Mouse (Mus musculus) common myeloid progenitor, adult 5-6 weeks (primary cell): ENCODE measurements around the gene Plcl2. TPM values are rescaled to one million over a fixed set of nuclear protein-coding genes. Genes with fewer than 3 reads are reported as not detected.
A peak's percentile ranks its signal among the peaks of the same experiment; 100 is the strongest.

Experiments used
- ATAC-seq: replicated peaks from 2 replicates; pipeline ENCODE4 v1.8.0; 2016; ENCODE audit warnings: low read depth, mild to moderate bottlenecking, moderate TSS enrichment, inconsistent platforms; ENCODE audit not compliant: poor library complexity, severe bottlenecking
- total RNA-seq: library from RNA; stranded (forward); fragments of 200-1000, 187-1606 nt; gene quantifications from 2 replicates; pipeline ENCODE4 v1.2.3, GENCODE M21; 2017

The Plcl2 gene
- total RNA-seq, 1 experiment from 2014 or later: 35.1 TPM

- ATAC-seq: no peak
These were observed 11.0 kb upstream of the Plcl2 start for GRCm38 (mm10) chr17:50498062-50498697.

GRCm38 (mm10) chr17:50499091-50499790 is 10.0 kb upstream of the Plcl2 start:
- peak; percentile 81 for ATAC-seq

GRCm38 (mm10) chr17:50500806-50501205 is 8.4 kb upstream of the Plcl2 start:
- ATAC-seq: no peak

GRCm38 (mm10) chr17:50503075-50503474 is 6.1 kb upstream of the Plcl2 start:
- no peak for ATAC-seq

GRCm38 (mm10) chr17:50504070-50504846 is 4.9 kb upstream of the Plcl2 start:
- ATAC-seq: 0 out of 2 replicates have a peak, but pooled peaks have one; percentile 2

GRCm38 (mm10) chr17:50505910-50506634 is 3.1 kb upstream of the Plcl2 start:
- ATAC-seq: no peak

- peak; percentile 34; the same call in 1 of the 2 replicates for ATAC-seq
These were observed 2.3 kb upstream of the Plcl2 start for GRCm38 (mm10) chr17:50506861-50507321.

GRCm38 (mm10) chr17:50508055-50508774 is 988 bp upstream of the Plcl2 start:
- no peak for ATAC-seq

GRCm38 (mm10) chr17:50508775-50509250 is 390 bp upstream of the Plcl2 start:
- peak; percentile 49 for ATAC-seq

GRCm38 (mm10) chr17:50510279-50510678 is 1.1 kb downstream of the Plcl2 start:
- ATAC-seq: no peak

GRCm38 (mm10) chr17:50510741-50511140 is 1.5 kb downstream of the Plcl2 start:
- peak; percentile 24 for ATAC-seq

- no peak for ATAC-seq
These were observed 3.0 kb downstream of the Plcl2 start for GRCm38 (mm10) chr17:50512222-50512621.

- ATAC-seq: no peak
These were observed 3.6 kb downstream of the Plcl2 start for GRCm38 (mm10) chr17:50512841-50513240.

GRCm38 (mm10) chr17:50513376-50513775 is 4.2 kb downstream of the Plcl2 start:
- no peak for ATAC-seq

- ATAC-seq: no peak
These were observed 4.8 kb downstream of the Plcl2 start for GRCm38 (mm10) chr17:50514012-50514411.

GRCm38 (mm10) chr17:50515926-50516325 is 6.7 kb downstream of the Plcl2 start:
- no peak for ATAC-seq

- ATAC-seq: peak; percentile 26; the same call in 1 of the 2 replicates
These were observed 8.7 kb downstream of the Plcl2 start for GRCm38 (mm10) chr17:50517781-50518415.

- no peak for ATAC-seq
These were observed 10.4 kb downstream of the Plcl2 start for GRCm38 (mm10) chr17:50519588-50519987.
